Mouse (Mus musculus) large intestine, adult 2 months (tissue): ENCODE data around the gene Auts2. TPM values are rescaled to one million over a fixed set of nuclear protein-coding genes. Genes with fewer than 3 reads are reported as not detected.

ENCODE experiments used
- DNase-seq: peaks from one replicate; pipeline ENCODE4 v3.0.0-alpha.2; 2012; ENCODE audit warnings: low read depth, low spot score
- WGBS: fragments of 180-500 bp; shearing (Covaris S2); methylation state at CpG from one replicate; pipeline ENCODE4 v1.1.7; 2018; 5-methylcytosine and 5-hydroxymethylcytosine counted together
- polyA plus RNA-seq: library from polyadenylated mRNA; depleted of rRNA; stranded (reverse); fragments of >200 nt; gene quantifications from 2 replicates; pipeline ENCODE4 v1.2.3, GENCODE M21; 2012

The Auts2 gene
- polyA plus RNA-seq, 1 experiment, result 5.9 TPM

- DNase-seq, result no peak
- WGBS, result 92% methylated on average over 11 of the region's 11 CpGs
These were observed 80.6 kb downstream of the Auts2 start for GRCm38 (mm10) chr5:132462560-132462959.

GRCm38 (mm10) chr5:132458498-132458897 is 84.6 kb downstream of the Auts2 start:
- DNase-seq, result no peak
- WGBS, result 88% methylated on average over 7 of the region's 7 CpGs

GRCm38 (mm10) chr5:132452381-132452780 is 90.8 kb downstream of the Auts2 start:
- no peak for DNase-seq
- 89% methylated on average over 2 of the region's 2 CpGs for WGBS

GRCm38 (mm10) chr5:132450071-132450470 is 93.1 kb downstream of the Auts2 start:
- no peak for DNase-seq
- 96% methylated on average over 3 of the region's 3 CpGs for WGBS

- 74% methylated on average over 6 of the region's 6 CpGs for WGBS
- no peak for DNase-seq
These were observed 94.6 kb downstream of the Auts2 start for GRCm38 (mm10) chr5:132448401-132449066.

- WGBS, result 93% methylated on average over 4 of the region's 4 CpGs
These were observed 97.8 kb downstream of the Auts2 start for GRCm38 (mm10) chr5:132445213-132445954.

GRCm38 (mm10) chr5:132442948-132443347 is 100.2 kb downstream of the Auts2 start:
- no peak for DNase-seq
- WGBS, result 83% methylated on average over 4 of the region's 4 CpGs

More at GRCm38 (mm10) chr5:132445213-132445954, 97.8 kb downstream of the Auts2 start:
- no peak for DNase-seq

- DNase-seq, result no peak
- WGBS, result 66% methylated on average over 4 of the region's 4 CpGs
These were observed 104.7 kb downstream of the Auts2 start for GRCm38 (mm10) chr5:132438414-132438813.

- no peak for DNase-seq
- WGBS, result 58% methylated on average over 8 of the region's 8 CpGs
These were observed 105.2 kb downstream of the Auts2 start for GRCm38 (mm10) chr5:132437994-132438393.

GRCm38 (mm10) chr5:132437478-132437877 is 105.7 kb downstream of the Auts2 start:
- 88% methylated on average over 8 of the region's 8 CpGs for WGBS
- DNase-seq, result no peak

GRCm38 (mm10) chr5:132436901-132437300 is 106.2 kb downstream of the Auts2 start:
- peak; percentile 21 for DNase-seq
- 12% methylated on average over 1 of the region's 1 CpGs for WGBS

- WGBS, result 66% methylated on average over 2 of the region's 2 CpGs
- DNase-seq, result no peak
These were observed 106.7 kb downstream of the Auts2 start for GRCm38 (mm10) chr5:132436473-132436872.

GRCm38 (mm10) chr5:132435401-132435800 is 107.7 kb downstream of the Auts2 start:
- WGBS, result 92% methylated on average over 5 of the region's 5 CpGs

GRCm38 (mm10) chr5:132433377-132434115 is 109.6 kb downstream of the Auts2 start:
- DNase-seq, result no peak
- 64% methylated on average over 6 of the region's 6 CpGs for WGBS

More at GRCm38 (mm10) chr5:132435401-132435800, 107.7 kb downstream of the Auts2 start:
- DNase-seq, result no peak

- WGBS, result 89% methylated on average over 3 of the region's 3 CpGs
- DNase-seq, result no peak
These were observed 113.8 kb downstream of the Auts2 start for GRCm38 (mm10) chr5:132429363-132429762.

- 91% methylated on average over 3 of the region's 3 CpGs for WGBS
These were observed 116.8 kb downstream of the Auts2 start for GRCm38 (mm10) chr5:132426342-132426741.

GRCm38 (mm10) chr5:132425792-132426309 is 117.3 kb downstream of the Auts2 start:
- WGBS, result 81% methylated on average over 6 of the region's 6 CpGs
- no peak for DNase-seq

More at GRCm38 (mm10) chr5:132426342-132426741, 116.8 kb downstream of the Auts2 start:
- no peak for DNase-seq

- 74% methylated on average over 4 of the region's 4 CpGs for WGBS
- DNase-seq, result no peak
These were observed 132.7 kb downstream of the Auts2 start for GRCm38 (mm10) chr5:132410338-132410852.

- DNase-seq, result no peak
- 76% methylated on average over 2 of the region's 2 CpGs for WGBS
These were observed 134.1 kb downstream of the Auts2 start for GRCm38 (mm10) chr5:132408892-132409575.
